Mouse (Mus musculus): ENCODE measurements at regions not wholly inside any gene's neighbourhood (a gene's known extent, or its start where the extent isn't known, plus 50 kb on each side); places are given as distances from the start of the nearest gene placed in this dataset.

DNA sequence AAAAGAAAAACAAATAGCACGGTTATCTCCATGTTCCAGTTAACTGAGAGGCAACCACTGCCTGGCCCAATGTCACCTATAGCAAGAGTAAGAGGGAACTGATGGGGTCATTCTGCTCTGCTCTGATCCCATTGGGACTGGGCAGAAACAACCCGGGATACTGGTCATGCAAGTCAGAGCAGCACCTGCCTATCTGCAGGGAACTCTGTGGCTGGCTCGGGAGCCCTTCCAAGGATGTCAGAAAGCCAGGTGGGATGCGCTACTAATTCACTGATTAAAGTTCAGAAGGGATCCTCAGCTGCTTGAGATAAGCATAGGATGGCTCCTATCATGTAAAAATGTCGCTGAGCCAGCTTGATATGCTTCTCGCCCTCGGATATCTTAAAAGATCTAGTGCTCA lies 117.2 kb downstream of the Lmo4 start:
- Histone ChIP-seq H3K36me3 (ENCODE audit: control insufficient read depth, insufficient read depth, low read length, poor library complexity, severe bottlenecking) (no peaks in the 10 kb centered on the region), H3K4me3 (ENCODE audit: low read depth, low read length) (no peak overlapping the region), H3K27ac (ENCODE audit: insufficient read depth, low read length) (no peak overlapping the region), H3K27me3 (ENCODE audit: control insufficient read depth, insufficient read depth, low read length, poor library complexity, severe bottlenecking) (no peaks in the 10 kb centered on the region), H3K9me3 (replicated peaks; ENCODE audit: control insufficient read depth, insufficient read depth, low read length, poor library complexity, severe bottlenecking) (no peaks in the 10 kb centered on the region), H3K9ac (ENCODE audit: low read depth, poor library complexity, severe bottlenecking) (no peak overlapping the region), H3K4me1 (ENCODE audit: control insufficient read depth, insufficient read depth, low read length) (no peaks in the 10 kb centered on the region)
- TF ChIP-seq CTCF (IDR thresholded peaks at IDR 0.05; ENCODE audit: low read depth, low read length) (no peak), POLR2A (IDR thresholded peaks at IDR 0.05; ENCODE audit: insufficient read depth, low read length) (no peak), EP300 (IDR thresholded peaks at IDR 0.05; ENCODE audit: insufficient read depth, low read depth, low read length) (no peak)

DNA sequence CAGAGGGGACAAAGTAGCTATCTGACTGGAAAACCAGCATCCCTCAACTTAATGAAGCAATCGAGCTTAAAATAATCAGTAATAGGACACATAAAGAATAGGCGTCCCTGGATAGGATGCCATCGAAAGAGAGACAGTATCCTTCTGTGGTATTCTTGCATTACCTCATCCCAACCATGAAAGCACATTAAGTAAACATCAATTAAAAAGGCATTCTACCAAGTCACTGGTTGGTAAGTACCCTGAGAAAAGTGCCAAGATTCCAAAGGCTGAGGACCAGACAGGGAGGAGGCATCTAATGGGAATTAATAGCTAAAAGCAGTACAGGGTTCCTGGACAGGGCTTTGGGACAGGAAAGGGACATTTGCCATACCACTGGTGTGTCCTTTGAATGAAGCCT lies 118.8 kb downstream of the Lmo4 start:
- Histone ChIP-seq H3K9ac (ENCODE audit: low read depth, poor library complexity, severe bottlenecking) (no peak overlapping the region), H3K4me1 (ENCODE audit: control insufficient read depth, insufficient read depth, low read length) (no peaks in the 10 kb centered on the region), H3K36me3 (ENCODE audit: control insufficient read depth, insufficient read depth, low read length, poor library complexity, severe bottlenecking) (no peaks in the 10 kb centered on the region), H3K4me3 (ENCODE audit: low read depth, low read length) (no peak overlapping the region), H3K9me3 (replicated peaks; ENCODE audit: control insufficient read depth, insufficient read depth, low read length, poor library complexity, severe bottlenecking) (no peaks in the 10 kb centered on the region), H3K27me3 (ENCODE audit: control insufficient read depth, insufficient read depth, low read length, poor library complexity, severe bottlenecking) (no peaks in the 10 kb centered on the region), H3K27ac (ENCODE audit: insufficient read depth, low read length) (no peak overlapping the region)
- TF ChIP-seq CTCF (IDR thresholded peaks at IDR 0.05; ENCODE audit: low read depth, low read length) (no peak), EP300 (IDR thresholded peaks at IDR 0.05; ENCODE audit: insufficient read depth, low read depth, low read length) (no peak), POLR2A (IDR thresholded peaks at IDR 0.05; ENCODE audit: insufficient read depth, low read length) (no peak)

DNA sequence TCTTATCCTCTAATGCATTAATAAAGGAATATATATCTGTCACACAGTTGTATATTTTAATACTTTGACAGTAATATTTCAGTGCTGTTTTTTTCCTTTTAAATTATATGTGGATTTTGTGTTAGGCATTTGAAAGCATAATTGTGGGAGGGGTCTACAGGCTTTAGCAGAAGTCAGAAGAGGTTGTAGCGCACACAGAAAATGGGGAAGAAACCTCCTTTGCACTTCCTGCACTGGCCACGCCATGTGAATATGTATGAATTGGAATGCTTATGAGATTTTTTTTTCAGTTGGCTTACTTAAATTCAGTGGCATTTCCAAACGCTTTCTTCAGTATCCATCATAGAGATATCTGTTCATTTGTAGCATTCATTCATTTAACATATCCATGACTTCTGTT lies 125.1 kb downstream of the Lmo4 start:
- Histone ChIP-seq H3K9me3 (replicated peaks; ENCODE audit: control insufficient read depth, insufficient read depth, low read length, poor library complexity, severe bottlenecking) (no peaks in the 10 kb centered on the region), H3K27me3 (ENCODE audit: control insufficient read depth, insufficient read depth, low read length, poor library complexity, severe bottlenecking) (no peaks in the 10 kb centered on the region), H3K4me3 (ENCODE audit: low read depth, low read length) (no peak overlapping the region), H3K9ac (ENCODE audit: low read depth, poor library complexity, severe bottlenecking) (no peak overlapping the region), H3K36me3 (ENCODE audit: control insufficient read depth, insufficient read depth, low read length, poor library complexity, severe bottlenecking) (no peaks in the 10 kb centered on the region), H3K27ac (ENCODE audit: insufficient read depth, low read length) (no peak overlapping the region), H3K4me1 (ENCODE audit: control insufficient read depth, insufficient read depth, low read length) (no peaks in the 10 kb centered on the region)
- TF ChIP-seq POLR2A (IDR thresholded peaks at IDR 0.05; ENCODE audit: insufficient read depth, low read length) (no peak), CTCF (IDR thresholded peaks at IDR 0.05; ENCODE audit: low read depth, low read length) (no peak), EP300 (IDR thresholded peaks at IDR 0.05; ENCODE audit: insufficient read depth, low read depth, low read length) (no peak)

DNA sequence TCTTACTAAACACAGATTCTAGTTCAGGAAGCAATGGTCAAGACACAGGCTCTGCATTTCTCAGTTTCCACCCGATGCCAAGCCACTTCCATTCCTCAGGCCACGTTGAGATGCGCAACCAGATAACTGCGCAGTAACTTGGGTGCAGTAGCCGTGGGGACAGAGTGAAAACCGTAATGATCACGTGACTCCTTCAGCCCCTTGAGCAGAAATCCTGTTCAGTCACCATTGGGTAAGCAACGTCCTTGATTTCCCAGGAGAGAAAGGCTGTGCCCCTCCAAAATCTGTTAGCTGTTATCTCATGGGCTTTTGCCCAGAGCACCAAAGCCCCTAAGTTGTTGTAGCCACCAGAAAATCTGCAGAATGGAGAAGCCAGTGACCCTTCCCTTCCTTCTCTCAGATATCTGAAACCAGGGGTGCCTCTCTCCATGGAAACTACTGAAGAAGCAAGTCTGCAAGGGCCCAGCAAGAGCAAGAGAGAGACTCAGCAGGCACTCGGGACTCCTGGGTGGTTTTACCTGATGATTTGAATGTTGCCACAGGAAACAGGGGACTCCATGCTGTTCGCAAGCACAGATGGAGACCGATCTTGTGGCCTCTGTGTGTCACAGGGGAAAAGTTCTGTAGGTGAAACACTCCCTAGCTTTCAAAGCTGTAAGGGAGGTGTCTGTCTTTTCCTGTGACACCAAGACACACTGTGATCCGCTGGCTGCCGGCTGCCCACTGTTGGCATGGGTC lies 126.7 kb downstream of the Lmo4 start:
- TF ChIP-seq POLR2A (IDR thresholded peaks at IDR 0.05; ENCODE audit: insufficient read depth, low read length) (no peak), EP300 (IDR thresholded peaks at IDR 0.05; ENCODE audit: insufficient read depth, low read depth, low read length) (no peak), CTCF (IDR thresholded peaks at IDR 0.05; ENCODE audit: low read depth, low read length) (no peak)
- H3K4me3 ChIP-seq (ENCODE audit: low read depth, low read length) = no peak overlapping the region

DNA sequence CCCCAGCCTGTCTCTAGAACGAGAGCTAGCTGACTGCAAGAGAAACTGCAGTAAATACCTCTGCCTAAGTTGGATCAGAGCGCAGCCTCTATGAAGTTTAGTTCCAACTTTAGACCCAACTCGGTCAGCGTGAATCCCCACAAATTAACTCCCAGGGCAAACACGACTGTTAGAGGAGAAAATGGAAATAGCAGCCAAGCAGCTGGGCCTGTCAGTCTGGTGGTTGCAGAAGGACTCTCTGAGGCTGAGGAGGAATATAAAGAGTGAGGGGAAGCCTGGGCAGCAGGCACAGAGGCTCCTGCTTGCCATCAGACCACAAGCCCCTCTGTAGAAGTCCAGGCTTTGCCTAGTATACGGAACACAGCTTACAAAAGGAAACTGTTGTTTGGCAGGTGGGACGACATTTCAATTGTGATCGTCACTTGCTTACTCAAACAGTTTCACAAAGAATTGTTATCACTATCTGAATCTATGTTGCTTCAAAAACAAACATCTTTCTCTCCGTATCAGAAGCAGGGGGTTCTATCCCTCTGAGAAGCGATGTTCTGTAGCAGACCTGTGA lies 135.0 kb downstream of the Lmo4 start:
- Histone ChIP-seq H3K4me1 (ENCODE audit: control insufficient read depth, insufficient read depth, low read length) (no peaks in the 10 kb centered on the region), H3K27ac (ENCODE audit: insufficient read depth, low read length) (no peak overlapping the region), H3K36me3 (ENCODE audit: control insufficient read depth, insufficient read depth, low read length, poor library complexity, severe bottlenecking) (no peaks in the 10 kb centered on the region), H3K9me3 (replicated peaks; ENCODE audit: control insufficient read depth, insufficient read depth, low read length, poor library complexity, severe bottlenecking) (no peaks in the 10 kb centered on the region), H3K4me3 (ENCODE audit: low read depth, low read length) (no peak overlapping the region), H3K27me3 (ENCODE audit: control insufficient read depth, insufficient read depth, low read length, poor library complexity, severe bottlenecking) (no peaks in the 10 kb centered on the region), H3K9ac (ENCODE audit: low read depth, poor library complexity, severe bottlenecking) (no peak overlapping the region)
- TF ChIP-seq CTCF (IDR thresholded peaks at IDR 0.05; ENCODE audit: low read depth, low read length) = no peak
- no peak for TF ChIP-seq EP300 (IDR thresholded peaks at IDR 0.05; ENCODE audit: insufficient read depth, low read depth, low read length)
- no peak for TF ChIP-seq POLR2A (IDR thresholded peaks at IDR 0.05; ENCODE audit: insufficient read depth, low read length)

More for the DNA sequence above, 126.7 kb downstream of the Lmo4 start:
- H3K27ac ChIP-seq (ENCODE audit: insufficient read depth, low read length) = no peak overlapping the region
- H3K4me1 ChIP-seq (ENCODE audit: control insufficient read depth, insufficient read depth, low read length) = no peaks in the 10 kb centered on the region
- H3K9me3 ChIP-seq (replicated peaks; ENCODE audit: control insufficient read depth, insufficient read depth, low read length, poor library complexity, severe bottlenecking) = no peaks in the 10 kb centered on the region
- no peaks in the 10 kb centered on the region for H3K36me3 ChIP-seq (ENCODE audit: control insufficient read depth, insufficient read depth, low read length, poor library complexity, severe bottlenecking)
- H3K27me3 ChIP-seq (ENCODE audit: control insufficient read depth, insufficient read depth, low read length, poor library complexity, severe bottlenecking) = no peaks in the 10 kb centered on the region
- H3K9ac ChIP-seq (ENCODE audit: low read depth, poor library complexity, severe bottlenecking) = no peak overlapping the region

DNA sequence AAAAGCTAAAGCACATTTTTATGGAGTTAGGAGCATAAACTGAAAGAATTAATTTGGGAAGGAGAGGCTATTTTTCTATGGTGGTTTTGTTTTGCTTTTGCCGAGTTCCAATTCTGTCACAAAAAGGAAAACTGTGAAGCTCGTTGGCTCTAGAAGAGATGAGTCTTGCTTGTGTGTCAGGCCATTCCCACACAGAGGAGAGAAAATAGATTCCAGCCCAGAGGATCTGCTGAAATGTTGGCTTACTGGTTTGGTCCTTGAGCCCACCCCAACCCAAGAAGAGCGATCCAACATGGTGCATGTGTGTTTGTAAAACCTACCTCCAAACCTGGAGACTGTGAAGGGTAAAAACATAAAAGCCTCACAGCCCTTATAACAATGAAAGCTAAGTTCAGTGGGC lies 138.0 kb downstream of the Lmo4 start:
- TF ChIP-seq POLR2A (IDR thresholded peaks at IDR 0.05; ENCODE audit: insufficient read depth, low read length) (no peak), CTCF (IDR thresholded peaks at IDR 0.05; ENCODE audit: low read depth, low read length) (no peak), EP300 (IDR thresholded peaks at IDR 0.05; ENCODE audit: insufficient read depth, low read depth, low read length) (no peak)
- H3K9me3 ChIP-seq (replicated peaks; ENCODE audit: control insufficient read depth, insufficient read depth, low read length, poor library complexity, severe bottlenecking) = no peaks in the 10 kb centered on the region
- H3K27me3 ChIP-seq (ENCODE audit: control insufficient read depth, insufficient read depth, low read length, poor library complexity, severe bottlenecking) = no peaks in the 10 kb centered on the region
- no peak overlapping the region for H3K9ac ChIP-seq (ENCODE audit: low read depth, poor library complexity, severe bottlenecking)
- H3K36me3 ChIP-seq (ENCODE audit: control insufficient read depth, insufficient read depth, low read length, poor library complexity, severe bottlenecking) = no peaks in the 10 kb centered on the region
- no peaks in the 10 kb centered on the region for H3K4me1 ChIP-seq (ENCODE audit: control insufficient read depth, insufficient read depth, low read length)
- H3K4me3 ChIP-seq (ENCODE audit: low read depth, low read length) = no peak overlapping the region
- no peak overlapping the region for H3K27ac ChIP-seq (ENCODE audit: insufficient read depth, low read length)
